Mouse (Mus musculus) lung, adult 2 months (tissue): ENCODE data around the gene Mid1. TPM values are rescaled to one million over a fixed set of nuclear protein-coding genes. Genes with fewer than 3 reads are reported as not detected.
"Not testable (repeated sequence)": the region's sequence is repeated elsewhere in the genome, so short reads cannot be mapped to it uniquely, and the experiment has no call there.

Experiments used
- DNase-seq: peaks from one replicate; pipeline ENCODE4 v3.0.0; 2022
- H3K4me1 ChIP-seq: fragments of 200-500 bp; 2 replicates; pipeline ENCODE4 v1.6.1; 2011; ENCODE audit warnings: low read length; ENCODE audit not compliant: control insufficient read depth, insufficient read depth
- H3K4me3 ChIP-seq: fragments of 200-500 bp; replicated peaks from 2 replicates; pipeline ENCODE3; 2011; ENCODE audit warnings: low read depth, mild to moderate bottlenecking, control low read depth, low read length; ENCODE audit errors: extremely low read depth
- WGBS: fragments of 180-500 bp; shearing (Covaris S2); methylation state at CpG from one replicate; pipeline ENCODE4 v1.1.7; 2018; 5-methylcytosine and 5-hydroxymethylcytosine counted together
- polyA plus RNA-seq: library from polyadenylated mRNA; depleted of rRNA; stranded (reverse); fragments of >200 nt; gene quantifications from 2 replicates; pipeline ENCODE4 v1.2.3, GENCODE M21; 2012

Gene Mid1
- polyA plus RNA-seq, 1 experiment = 9.6 TPM

- WGBS = 0% methylated on average over 1 of the region's 17 CpGs
- not testable (repeated sequence) for H3K4me3 ChIP-seq, H3K4me1 ChIP-seq, DNase-seq
Measured at GRCm38 (mm10) chrX:169995909-169996521, 311.0 kb downstream of the Mid1 start.

GRCm38 (mm10) chrX:169996926-169997325 is 311.9 kb downstream of the Mid1 start:
- no CpG with 5 or more reads among the region's 46 CpGs for WGBS
- peak; percentile 70 for DNase-seq
- not testable (repeated sequence) for H3K4me1 ChIP-seq, H3K4me3 ChIP-seq

GRCm38 (mm10) chrX:169997456-169997853 is 312.5 kb downstream of the Mid1 start:
- peak overlapping the region; percentile 50 for H3K4me3 ChIP-seq
- H3K4me1 ChIP-seq, DNase-seq: not testable (repeated sequence)
- WGBS = 0% methylated on average over 1 of the region's 40 CpGs

GRCm38 (mm10) chrX:169997854-169998456 is 313.0 kb downstream of the Mid1 start:
- DNase-seq = peak; percentile 100
- H3K4me3 ChIP-seq = peak overlapping the region; percentile 50
- not testable (repeated sequence) for H3K4me1 ChIP-seq
- WGBS = no CpG with 5 or more reads among the region's 37 CpGs

- WGBS = 8% methylated on average over 2 of the region's 4 CpGs
- not testable (repeated sequence) for H3K4me1 ChIP-seq, H3K4me3 ChIP-seq, DNase-seq
Measured at GRCm38 (mm10) chrX:169998559-169999219, 313.7 kb downstream of the Mid1 start.

- 31% methylated on average over 6 of the region's 11 CpGs for WGBS
- not testable (repeated sequence) for H3K4me1 ChIP-seq, H3K4me3 ChIP-seq, DNase-seq
Measured at GRCm38 (mm10) chrX:169999226-169999883, 314.4 kb downstream of the Mid1 start.

- DNase-seq, H3K4me1 ChIP-seq, H3K4me3 ChIP-seq: not testable (repeated sequence)
- 0% methylated on average over 2 of the region's 3 CpGs for WGBS
Measured at GRCm38 (mm10) chrX:169999912-170000641, 315.1 kb downstream of the Mid1 start.

GRCm38 (mm10) chrX:170000642-170001387 is 315.8 kb downstream of the Mid1 start:
- DNase-seq, H3K4me3 ChIP-seq, H3K4me1 ChIP-seq: not testable (repeated sequence)
- WGBS = 37% methylated on average over 6 of the region's 6 CpGs

GRCm38 (mm10) chrX:170001388-170001695 is 316.3 kb downstream of the Mid1 start:
- not testable (repeated sequence) for H3K4me1 ChIP-seq, H3K4me3 ChIP-seq
- whole genome bisulfite sequencing = 18% methylated on average over 8 of the region's 12 CpGs

GRCm38 (mm10) chrX:170002510-170003197 is 317.7 kb downstream of the Mid1 start:
- 29% methylated on average over 18 of the region's 18 CpGs for WGBS
- not testable (repeated sequence) for DNase-seq, H3K4me1 ChIP-seq, H3K4me3 ChIP-seq

More at GRCm38 (mm10) chrX:170001388-170001695, 316.3 kb downstream of the Mid1 start:
- DNase-seq = not testable (repeated sequence)

GRCm38 (mm10) chrX:170003536-170003935 is 318.5 kb downstream of the Mid1 start:
- DNase-seq, H3K4me3 ChIP-seq, H3K4me1 ChIP-seq: not testable (repeated sequence)
- 36% methylated on average over 1 of the region's 1 CpGs for WGBS

GRCm38 (mm10) chrX:170004236-170004635 is 319.2 kb downstream of the Mid1 start:
- not testable (repeated sequence) for DNase-seq, H3K4me3 ChIP-seq, H3K4me1 ChIP-seq
- 41% methylated on average over 2 of the region's 2 CpGs for WGBS

GRCm38 (mm10) chrX:170004793-170005192 is 319.8 kb downstream of the Mid1 start:
- H3K4me1 ChIP-seq, H3K4me3 ChIP-seq, DNase-seq: not testable (repeated sequence)
- 15% methylated on average over 5 of the region's 5 CpGs for WGBS

GRCm38 (mm10) chrX:170005194-170005593 is 320.2 kb downstream of the Mid1 start:
- WGBS = 17% methylated on average over 13 of the region's 13 CpGs
- H3K4me3 ChIP-seq, H3K4me1 ChIP-seq, DNase-seq: not testable (repeated sequence)
